Mouse (Mus musculus) midbrain, embryonic 13.5 days (tissue): ENCODE results near the gene Lpar3. TPM values are rescaled to one million over a fixed set of nuclear protein-coding genes. Genes with fewer than 3 reads are reported as not detected.

Source experiments
- ATAC-seq: fragments of 200-750 bp; cut with Nextera tagmentation; 2 replicates; pipeline ENCODE4 v1.8.0; 2017; ENCODE audit warnings: mild to moderate bottlenecking, moderate TSS enrichment, moderate library complexity
- H3K27ac ChIP-seq: fragments of 300-500 bp; sonication (generic); 2 replicates; pipeline ENCODE4 v1.5.1; 2015; ENCODE audit warnings: inconsistent platforms, mild to moderate bottlenecking, moderate library complexity
- H3K27me3 ChIP-seq: fragments of 300-500 bp; sonication (generic); 2 replicates; pipeline ENCODE4 v1.6.1; 2015; ENCODE audit warnings: mild to moderate bottlenecking, inconsistent platforms
- H3K36me3 ChIP-seq: fragments of 300-500 bp; sonication (generic); 2 replicates; pipeline ENCODE4 v1.6.1; 2015; ENCODE audit warnings: mild to moderate bottlenecking, inconsistent platforms
- H3K4me1 ChIP-seq: fragments of 300-500 bp; sonication (generic); replicated peaks from 2 replicates; pipeline ENCODE4 v1.6.1; 2015; ENCODE audit warnings: inconsistent platforms
- H3K4me2 ChIP-seq: fragments of 300-500 bp; sonication (generic); replicated peaks from 2 replicates; pipeline ENCODE4 v1.6.1; 2015; ENCODE audit warnings: moderate library complexity, mild to moderate bottlenecking, inconsistent platforms
- H3K4me3 ChIP-seq: fragments of 300-500 bp; sonication (generic); replicated peaks from 2 replicates; pipeline ENCODE4 v1.5.1; 2015; ENCODE audit warnings: mild to moderate bottlenecking, inconsistent platforms
- H3K9ac ChIP-seq: fragments of 300-500 bp; sonication (generic); replicated peaks from 2 replicates; pipeline ENCODE4 v1.6.1; 2015; ENCODE audit warnings: mild to moderate bottlenecking, inconsistent platforms
- H3K9me3 ChIP-seq: fragments of 300-500 bp; sonication (generic); 2 replicates; pipeline ENCODE4 v1.6.1; 2016; ENCODE audit warnings: mild to moderate bottlenecking, inconsistent platforms
- WGBS: fragments of 180-500 bp; shearing (Covaris S2); methylation state at CpG from one replicate; pipeline ENCODE4 v1.1.7; 2015; 5-methylcytosine and 5-hydroxymethylcytosine counted together
- polyA plus RNA-seq: library from polyadenylated mRNA; unstranded; fragments of >200 nt; fragmentation: Nextera tagmentation; extraction: Ambion mirVana; gene quantifications from 2 replicates; pipeline ENCODE4 v1.2.1, GENCODE M21; 2015

Lpar3 gene
- polyA plus RNA-seq, 1 experiment from 2014 or later, result 0.35 TPM

- H3K27me3 ChIP-seq, result no peaks in the 10 kb centered on the region
- H3K36me3 ChIP-seq, result no peaks in the 10 kb centered on the region
- no peaks in the 10 kb centered on the region for H3K9me3 ChIP-seq
- no peak overlapping the region for H3K4me3 ChIP-seq
- no peak overlapping the region for H3K4me2 ChIP-seq
- no peak overlapping the region for H3K9ac ChIP-seq
- H3K4me1 ChIP-seq, result no peaks in the 10 kb centered on the region
- no peak for ATAC-seq
- WGBS, result 88% methylated on average over 2 of the region's 2 CpGs
- no peak overlapping the region for H3K27ac ChIP-seq
These were observed 8.8 kb upstream of the Lpar3 start for GRCm38 (mm10) chr3:146211964-146212363.

GRCm38 (mm10) chr3:146213336-146213735, 7.4 kb upstream of the Lpar3 start:
- H3K4me1 ChIP-seq, result no peaks in the 10 kb centered on the region
- H3K27me3 ChIP-seq, result no peaks in the 10 kb centered on the region
- no peak overlapping the region for H3K4me3 ChIP-seq
- H3K4me2 ChIP-seq, result no peak overlapping the region
- WGBS, result 84% methylated on average over 5 of the region's 5 CpGs
- no peak overlapping the region for H3K9ac ChIP-seq
- no peaks in the 10 kb centered on the region for H3K36me3 ChIP-seq
- H3K27ac ChIP-seq, result no peak overlapping the region
- H3K9me3 ChIP-seq, result no peaks in the 10 kb centered on the region
- no peak for ATAC-seq

- H3K9me3 ChIP-seq, result no peaks in the 10 kb centered on the region
- 94% methylated on average over 3 of the region's 3 CpGs for WGBS
- no peak for ATAC-seq
- peaks cover 11% of the 10 kb centered on the region for H3K4me1 ChIP-seq
- H3K27me3 ChIP-seq, result peaks cover 26% of the 10 kb centered on the region
- no peaks in the 10 kb centered on the region for H3K36me3 ChIP-seq
- no peak overlapping the region for H3K9ac ChIP-seq
- no peak overlapping the region for H3K27ac ChIP-seq
- H3K4me2 ChIP-seq, result no peak overlapping the region
- no peak overlapping the region for H3K4me3 ChIP-seq
These were observed 4.2 kb upstream of the Lpar3 start for GRCm38 (mm10) chr3:146216561-146216960.

GRCm38 (mm10) chr3:146224271-146224670, 3.5 kb downstream of the Lpar3 start:
- peaks cover 52% of the 10 kb centered on the region for H3K27me3 ChIP-seq

GRCm38 (mm10) chr3:146225061-146225761, 4.4 kb downstream of the Lpar3 start:
- no peak overlapping the region for H3K9ac ChIP-seq
- H3K4me2 ChIP-seq, result no peak overlapping the region
- no peak overlapping the region for H3K4me3 ChIP-seq
- H3K9me3 ChIP-seq, result no peaks in the 10 kb centered on the region
- H3K27me3 ChIP-seq, result peaks cover 51% of the 10 kb centered on the region
- whole genome bisulfite sequencing, result 84% methylated on average over 7 of the region's 7 CpGs
- ATAC-seq, result no peak
- H3K4me1 ChIP-seq, result peaks cover 17% of the 10 kb centered on the region
- H3K36me3 ChIP-seq, result no peaks in the 10 kb centered on the region
- no peak overlapping the region for H3K27ac ChIP-seq

More at GRCm38 (mm10) chr3:146224271-146224670, 3.5 kb downstream of the Lpar3 start:
- Histone ChIP-seq H3K4me3 (no peak overlapping the region), H3K4me2 (no peak overlapping the region), H3K9ac (no peak overlapping the region), H3K9me3 (no peaks in the 10 kb centered on the region), H3K27ac (no peak overlapping the region), H3K36me3 (no peaks in the 10 kb centered on the region), H3K4me1 (peaks cover 17% of the 10 kb centered on the region)
- WGBS, result 74% methylated on average over 4 of the region's 4 CpGs
- no peak for ATAC-seq

GRCm38 (mm10) chr3:146227427-146227826, 6.7 kb downstream of the Lpar3 start:
- no peak overlapping the region for H3K4me3 ChIP-seq
- no peak overlapping the region for H3K4me2 ChIP-seq
- H3K36me3 ChIP-seq, result no peaks in the 10 kb centered on the region
- no peak overlapping the region for H3K9ac ChIP-seq
- H3K9me3 ChIP-seq, result no peaks in the 10 kb centered on the region
- H3K27me3 ChIP-seq, result peaks cover 29% of the 10 kb centered on the region
- H3K4me1 ChIP-seq, result peaks cover 5% of the 10 kb centered on the region; the same call in 1 of the 2 replicates
- ATAC-seq, result no peak
- H3K27ac ChIP-seq, result no peak overlapping the region
- WGBS, result 73% methylated on average over 3 of the region's 3 CpGs

- WGBS, result 45% methylated on average over 13 of the region's 13 CpGs
- no peak overlapping the region for H3K27ac ChIP-seq
- H3K9me3 ChIP-seq, result no peaks in the 10 kb centered on the region
- H3K4me1 ChIP-seq, result peaks cover 5% of the 10 kb centered on the region; the same call in 1 of the 2 replicates
- H3K36me3 ChIP-seq, result no peaks in the 10 kb centered on the region
- H3K4me3 ChIP-seq, result no peak overlapping the region
- no peak overlapping the region for H3K4me2 ChIP-seq
- H3K9ac ChIP-seq, result no peak overlapping the region
- peaks cover 16% of the 10 kb centered on the region; the same call in 1 of the 2 replicates for H3K27me3 ChIP-seq
- no peak for ATAC-seq
These were observed 8.0 kb downstream of the Lpar3 start for GRCm38 (mm10) chr3:146228559-146229310.

- Histone ChIP-seq H3K27ac (no peak overlapping the region), H3K4me1 (peaks cover 5% of the 10 kb centered on the region; the same call in 1 of the 2 replicates), H3K27me3 (peaks cover 8% of the 10 kb centered on the region; the same call in 1 of the 2 replicates), H3K9ac (no peak overlapping the region), H3K4me2 (no peak overlapping the region), H3K36me3 (no peaks in the 10 kb centered on the region), H3K4me3 (no peak overlapping the region), H3K9me3 (no peaks in the 10 kb centered on the region)
- WGBS, result 77% methylated on average over 7 of the region's 7 CpGs
- no peak for ATAC-seq
These were observed 11.9 kb downstream of the Lpar3 start for GRCm38 (mm10) chr3:146232708-146233107.

GRCm38 (mm10) chr3:146233741-146234140, 13.0 kb downstream of the Lpar3 start:
- no peak overlapping the region for H3K4me3 ChIP-seq
- no peak overlapping the region for H3K4me2 ChIP-seq
- peaks cover 5% of the 10 kb centered on the region; the same call in 1 of the 2 replicates for H3K4me1 ChIP-seq
- no peak for ATAC-seq
- no peak overlapping the region for H3K9ac ChIP-seq
- no peaks in the 10 kb centered on the region for H3K9me3 ChIP-seq
- H3K27ac ChIP-seq, result no peak overlapping the region
- H3K27me3 ChIP-seq, result peaks cover 8% of the 10 kb centered on the region; the same call in 1 of the 2 replicates
- H3K36me3 ChIP-seq, result no peaks in the 10 kb centered on the region
- 73% methylated on average over 4 of the region's 4 CpGs for WGBS

GRCm38 (mm10) chr3:146234530-146234929, 13.8 kb downstream of the Lpar3 start:
- Histone ChIP-seq H3K27ac (no peak overlapping the region), H3K36me3 (no peaks in the 10 kb centered on the region), H3K4me2 (no peak overlapping the region), H3K27me3 (peaks cover 7% of the 10 kb centered on the region; the same call in 1 of the 2 replicates), H3K9ac (no peak overlapping the region), H3K4me3 (no peak overlapping the region), H3K9me3 (no peaks in the 10 kb centered on the region), H3K4me1 (no peaks in the 10 kb centered on the region)
- whole genome bisulfite sequencing, result 79% methylated on average over 10 of the region's 10 CpGs
- no peak for ATAC-seq

GRCm38 (mm10) chr3:146236280-146236679, 15.5 kb downstream of the Lpar3 start:
- Histone ChIP-seq H3K4me1 (no peaks in the 10 kb centered on the region), H3K27me3 (no peaks in the 10 kb centered on the region), H3K9ac (no peak overlapping the region), H3K4me3 (no peak overlapping the region), H3K4me2 (no peak overlapping the region), H3K27ac (no peak overlapping the region), H3K36me3 (no peaks in the 10 kb centered on the region), H3K9me3 (no peaks in the 10 kb centered on the region)
- 62% methylated on average over 8 of the region's 8 CpGs for WGBS
- no peak for ATAC-seq

- H3K4me1 ChIP-seq, result no peaks in the 10 kb centered on the region
- H3K36me3 ChIP-seq, result no peaks in the 10 kb centered on the region
- no peak for ATAC-seq
- H3K4me3 ChIP-seq, result no peak overlapping the region
- no peaks in the 10 kb centered on the region for H3K27me3 ChIP-seq
- no peak overlapping the region for H3K27ac ChIP-seq
- 76% methylated on average over 5 of the region's 5 CpGs for WGBS
- H3K9ac ChIP-seq, result no peak overlapping the region
- H3K4me2 ChIP-seq, result no peak overlapping the region
- no peaks in the 10 kb centered on the region for H3K9me3 ChIP-seq
These were observed 16.9 kb downstream of the Lpar3 start for GRCm38 (mm10) chr3:146237676-146238075.
